Mouse (Mus musculus) stomach, embryonic 15.5 days (tissue): ENCODE measurements around the gene Tgfb1. TPM values are rescaled to one million over a fixed set of nuclear protein-coding genes. Genes with fewer than 3 reads are reported as not detected.

Source experiments
- ATAC-seq: fragments of 200-750 bp; cut with Nextera tagmentation; 2 replicates; pipeline ENCODE4 v1.8.0; 2017; ENCODE audit warnings: low read depth, moderate number of reproducible peaks, moderate TSS enrichment; ENCODE audit not compliant: insufficient read depth, low FRiP score
- H3K27ac ChIP-seq: fragments of 300-500 bp; sonication (generic); 2 replicates; pipeline ENCODE4 v1.5.1; 2015; ENCODE audit warnings: mild to moderate bottlenecking, inconsistent platforms
- H3K27me3 ChIP-seq: fragments of 300-500 bp; sonication (generic); replicated peaks from 2 replicates; pipeline ENCODE4 v1.6.1; 2015; ENCODE audit warnings: inconsistent platforms
- H3K36me3 ChIP-seq: fragments of 300-500 bp; sonication (generic); 2 replicates; pipeline ENCODE4 v1.6.1; 2015; ENCODE audit warnings: inconsistent platforms
- H3K4me1 ChIP-seq: fragments of 300-500 bp; sonication (generic); 2 replicates; pipeline ENCODE4 v1.6.1; 2015; ENCODE audit warnings: inconsistent platforms
- H3K4me2 ChIP-seq: fragments of 300-500 bp; sonication (generic); 2 replicates; pipeline ENCODE4 v1.6.1; 2015; ENCODE audit warnings: mild to moderate bottlenecking, inconsistent platforms
- H3K4me3 ChIP-seq: fragments of 300-500 bp; sonication (generic); replicated peaks from 2 replicates; pipeline ENCODE4 v1.5.1; 2015; ENCODE audit warnings: inconsistent platforms
- H3K9ac ChIP-seq: fragments of 300-500 bp; sonication (generic); 2 replicates; pipeline ENCODE4 v1.6.1; 2015; ENCODE audit warnings: inconsistent platforms
- H3K9me3 ChIP-seq: fragments of 300-500 bp; sonication (generic); 2 replicates; pipeline ENCODE4 v1.6.1; 2016; ENCODE audit warnings: inconsistent platforms
- WGBS: fragments of 180-500 bp; shearing (Covaris S2); methylation state at CpG from one replicate; pipeline ENCODE4 v1.1.7; 2015; 5-methylcytosine and 5-hydroxymethylcytosine counted together
- polyA plus RNA-seq: library from polyadenylated mRNA; unstranded; fragments of >200 nt; fragmentation: Nextera tagmentation; extraction: Ambion mirVana; gene quantifications from 2 replicates; pipeline ENCODE4 v1.2.1, GENCODE M21; 2015

Tgfb1 gene
- 3.9 and 4.1 TPM in 2 replicates for polyA plus RNA-seq

GRCm38 (mm10) chr7:25686680-25687531, at the start of gene Tgfb1:
Tgfb1 (plus strand) TSS chr7:25687002.
- Histone ChIP-seq H3K36me3 (no peaks in the 10 kb centered on the region), H3K9me3 (no peaks in the 10 kb centered on the region), H3K4me3 (peak within 1 kb of the TSS; percentile 73), H3K27ac (peak within 1 kb of the TSS; percentile 84), H3K9ac (peak within 1 kb of the TSS; percentile 71), H3K27me3 (peaks cover 6% of the 10 kb centered on the region; the same call in 1 of the 2 replicates), H3K4me1 (peaks cover 34% of the 10 kb centered on the region), H3K4me2 (peak within 1 kb of the TSS; percentile 97)
- peak; percentile 16; the same call in 1 of the 2 replicates for ATAC-seq
- WGBS: under 1% methylated on average over 65 of the region's 69 CpGs

DNA sequence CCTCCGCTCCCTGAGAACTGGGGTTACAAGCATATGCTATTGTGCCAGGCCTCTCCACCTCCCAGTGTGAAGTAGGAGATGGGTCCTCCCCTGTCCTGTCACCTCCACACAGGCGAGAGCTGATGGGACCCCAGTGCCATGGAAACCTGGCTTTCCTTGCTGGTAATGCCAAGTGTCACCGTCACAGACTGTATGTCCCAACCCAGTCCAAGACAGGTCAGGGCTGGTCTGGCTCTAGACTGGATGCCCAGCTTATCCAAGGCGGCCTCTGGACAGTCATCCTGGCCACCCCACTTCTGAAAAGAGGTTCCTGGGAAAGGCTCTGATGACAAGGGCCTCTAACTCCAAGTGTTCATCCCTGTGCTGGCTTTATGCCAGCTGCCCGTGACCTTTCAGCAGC, 49.7 kb upstream of the Tgfb1 start:
- peaks cover 6% of the 10 kb centered on the region; the same call in 1 of the 2 replicates for H3K36me3 ChIP-seq
- H3K27me3 ChIP-seq: no peaks in the 10 kb centered on the region
- WGBS: 83% methylated on average over 5 of the region's 5 CpGs
- no peak for ATAC-seq
- no peak overlapping the region for H3K9ac ChIP-seq
- H3K4me3 ChIP-seq: no peak overlapping the region
- H3K27ac ChIP-seq: no peak overlapping the region
- no peaks in the 10 kb centered on the region for H3K4me1 ChIP-seq
- H3K9me3 ChIP-seq: no peaks in the 10 kb centered on the region
- no peak overlapping the region for H3K4me2 ChIP-seq

GRCm38 (mm10) chr7:25639754-25640153, 47.0 kb upstream of the Tgfb1 start:
- no peaks in the 10 kb centered on the region for H3K4me1 ChIP-seq
- no peaks in the 10 kb centered on the region for H3K27me3 ChIP-seq
- H3K36me3 ChIP-seq: peaks cover 6% of the 10 kb centered on the region; the same call in 1 of the 2 replicates
- H3K27ac ChIP-seq: no peak overlapping the region
- WGBS: 93% methylated on average over 4 of the region's 4 CpGs
- no peak for ATAC-seq
- H3K4me2 ChIP-seq: no peak overlapping the region
- H3K9ac ChIP-seq: no peak overlapping the region
- H3K4me3 ChIP-seq: no peak overlapping the region
- H3K9me3 ChIP-seq: no peaks in the 10 kb centered on the region

GRCm38 (mm10) chr7:25644136-25644535, 42.7 kb upstream of the Tgfb1 start:
- Histone ChIP-seq H3K4me2 (no peak overlapping the region), H3K9ac (no peak overlapping the region), H3K27me3 (no peaks in the 10 kb centered on the region), H3K27ac (no peak overlapping the region), H3K4me1 (no peaks in the 10 kb centered on the region), H3K36me3 (no peaks in the 10 kb centered on the region), H3K4me3 (no peak overlapping the region), H3K9me3 (no peaks in the 10 kb centered on the region)
- no peak for ATAC-seq
- WGBS: 64% methylated on average over 10 of the region's 10 CpGs

DNA sequence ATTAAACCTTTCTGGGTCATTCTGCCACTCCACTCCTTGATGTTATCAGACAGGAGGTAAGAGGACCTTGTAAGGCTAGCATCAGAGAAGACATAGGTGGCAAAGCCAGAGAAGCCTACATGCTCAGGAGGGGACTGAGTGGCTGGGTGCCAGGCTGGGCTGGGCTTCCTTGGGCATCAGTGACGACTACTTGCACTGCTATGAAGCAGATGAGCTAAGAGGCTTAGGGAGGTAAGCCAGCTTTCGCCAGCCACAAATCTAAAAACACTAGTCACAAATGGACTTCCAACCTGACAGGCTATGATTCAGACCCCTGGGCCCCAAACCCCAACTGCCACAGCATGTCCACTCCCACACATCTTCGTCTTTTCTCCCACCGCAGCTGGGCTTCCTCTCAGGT, 42.2 kb upstream of the Tgfb1 start:
- no peaks in the 10 kb centered on the region for H3K36me3 ChIP-seq
- no peak overlapping the region for H3K4me2 ChIP-seq
- no peaks in the 10 kb centered on the region for H3K27me3 ChIP-seq
- no peak overlapping the region for H3K4me3 ChIP-seq
- no peak overlapping the region for H3K9ac ChIP-seq
- ATAC-seq: no peak
- 73% methylated on average over 4 of the region's 4 CpGs for WGBS
- H3K4me1 ChIP-seq: no peaks in the 10 kb centered on the region
- no peak overlapping the region for H3K27ac ChIP-seq
- no peaks in the 10 kb centered on the region for H3K9me3 ChIP-seq

DNA sequence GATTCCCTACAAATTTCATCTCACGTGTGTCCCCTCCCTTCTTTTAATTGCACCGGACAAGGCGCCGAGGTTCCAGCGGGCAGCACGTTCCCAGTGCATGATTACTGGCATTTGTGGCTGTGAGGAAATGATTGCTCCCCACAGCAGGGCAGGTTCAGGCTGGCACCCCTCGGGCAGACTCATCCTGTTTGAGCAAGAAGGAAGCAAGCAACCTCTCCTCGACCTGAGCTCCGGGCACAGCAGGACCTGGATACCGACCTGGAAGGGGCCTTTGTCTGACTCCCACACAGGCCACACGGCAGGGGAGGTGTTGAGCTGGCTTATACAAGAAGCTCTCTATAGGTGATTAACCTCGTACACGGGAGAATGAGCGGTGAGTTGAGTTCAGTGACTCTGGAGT, 41.7 kb upstream of the Tgfb1 start:
- 71% methylated on average over 14 of the region's 14 CpGs for WGBS
- Histone ChIP-seq H3K4me3 (no peak overlapping the region), H3K4me2 (no peak overlapping the region), H3K27ac (no peak overlapping the region), H3K4me1 (no peaks in the 10 kb centered on the region), H3K36me3 (no peaks in the 10 kb centered on the region), H3K9me3 (no peaks in the 10 kb centered on the region), H3K27me3 (no peaks in the 10 kb centered on the region), H3K9ac (no peak overlapping the region)
- ATAC-seq: no peak

GRCm38 (mm10) chr7:25647574-25648123, 39.2 kb upstream of the Tgfb1 start:
- no peak for ATAC-seq
- H3K27ac ChIP-seq: no peak overlapping the region
- no peak overlapping the region for H3K4me3 ChIP-seq
- H3K9me3 ChIP-seq: no peaks in the 10 kb centered on the region
- H3K9ac ChIP-seq: no peak overlapping the region
- no peaks in the 10 kb centered on the region for H3K4me1 ChIP-seq
- H3K36me3 ChIP-seq: no peaks in the 10 kb centered on the region
- no peak overlapping the region for H3K4me2 ChIP-seq
- 47% methylated on average over 5 of the region's 5 CpGs for WGBS
- H3K27me3 ChIP-seq: no peaks in the 10 kb centered on the region

DNA sequence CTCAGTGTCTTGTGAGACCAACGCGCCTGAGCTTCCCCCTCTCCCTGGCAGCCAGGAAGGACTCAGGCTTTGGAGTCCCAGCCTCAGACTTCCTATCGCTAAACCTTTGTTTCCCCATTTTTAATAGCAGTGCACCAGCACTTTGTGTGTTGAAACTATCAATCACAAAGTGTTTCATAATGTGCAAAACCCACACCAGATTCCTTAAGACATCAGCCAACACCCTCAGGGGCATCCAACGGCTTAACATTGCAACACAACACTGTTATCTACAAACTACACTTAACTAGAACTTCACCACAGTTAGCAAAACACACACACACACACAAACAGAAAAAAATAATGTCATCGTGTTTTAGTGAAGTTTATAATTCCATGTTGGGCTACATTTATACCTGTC, 37.0 kb upstream of the Tgfb1 start:
- H3K9ac ChIP-seq: no peak overlapping the region
- H3K27me3 ChIP-seq: no peaks in the 10 kb centered on the region
- no peak overlapping the region for H3K27ac ChIP-seq
- H3K4me1 ChIP-seq: no peaks in the 10 kb centered on the region
- H3K36me3 ChIP-seq: no peaks in the 10 kb centered on the region
- ATAC-seq: no peak
- no peak overlapping the region for H3K4me2 ChIP-seq
- no peaks in the 10 kb centered on the region for H3K9me3 ChIP-seq
- 75% methylated on average over 5 of the region's 5 CpGs for WGBS
- H3K4me3 ChIP-seq: no peak overlapping the region

DNA sequence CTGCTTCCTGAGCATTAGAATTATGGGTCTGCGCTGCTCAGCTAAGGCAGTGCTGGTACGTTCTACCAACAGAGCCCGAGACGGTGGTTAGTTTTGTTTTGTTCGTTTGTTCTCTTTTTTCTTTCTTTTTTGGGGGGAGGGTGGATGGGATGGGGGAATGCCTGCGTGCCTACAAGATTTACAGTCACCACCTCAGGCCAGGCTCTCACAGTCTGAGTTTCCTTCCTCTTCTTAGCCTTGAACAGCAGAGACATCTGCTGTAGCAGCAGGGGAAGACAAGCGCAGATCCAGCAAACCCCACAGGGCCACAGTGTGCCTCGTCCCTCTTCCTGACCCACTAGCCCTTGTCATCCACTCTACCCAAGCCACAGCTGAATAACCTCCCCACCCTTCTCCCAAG, 35.5 kb upstream of the Tgfb1 start:
- Histone ChIP-seq H3K4me2 (no peak overlapping the region), H3K9me3 (no peaks in the 10 kb centered on the region), H3K9ac (no peak overlapping the region), H3K27ac (no peak overlapping the region), H3K4me3 (no peak overlapping the region), H3K27me3 (no peaks in the 10 kb centered on the region), H3K36me3 (no peaks in the 10 kb centered on the region), H3K4me1 (no peaks in the 10 kb centered on the region)
- 89% methylated on average over 8 of the region's 8 CpGs for WGBS
- no peak for ATAC-seq

DNA sequence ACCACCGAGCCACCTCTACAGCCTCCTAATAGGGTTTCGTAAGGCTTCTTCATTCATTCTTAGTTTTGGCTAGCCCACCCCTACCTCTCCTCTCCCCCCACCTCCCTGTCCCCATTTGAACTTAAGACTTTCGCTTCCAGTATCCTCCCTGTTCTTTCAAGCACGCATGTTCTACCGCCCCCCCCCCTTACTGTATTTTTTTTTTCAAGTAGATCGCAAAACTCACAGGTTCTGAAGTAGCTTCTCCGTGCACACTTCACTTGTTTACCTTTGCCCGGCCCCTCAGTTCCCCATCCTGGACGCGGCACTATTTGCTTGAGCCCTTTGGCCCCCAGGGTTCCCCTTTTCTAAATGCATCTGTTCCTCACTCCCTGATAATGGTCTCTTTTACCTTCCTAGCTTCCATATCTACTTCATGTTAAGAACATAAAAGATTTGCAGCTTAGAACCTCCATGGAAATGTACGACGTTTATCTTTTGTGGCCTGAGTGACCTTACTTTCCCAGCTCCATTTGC, 34.5 kb upstream of the Tgfb1 start:
- WGBS: 71% methylated on average over 12 of the region's 12 CpGs
- no peaks in the 10 kb centered on the region for H3K9me3 ChIP-seq
- ATAC-seq: no peak
- no peak overlapping the region for H3K9ac ChIP-seq
- H3K4me1 ChIP-seq: no peaks in the 10 kb centered on the region
- no peak overlapping the region for H3K4me2 ChIP-seq
- no peak overlapping the region for H3K4me3 ChIP-seq
- H3K27ac ChIP-seq: no peak overlapping the region
- H3K36me3 ChIP-seq: no peaks in the 10 kb centered on the region
- no peaks in the 10 kb centered on the region for H3K27me3 ChIP-seq

- Histone ChIP-seq H3K9me3 (no peaks in the 10 kb centered on the region), H3K9ac (no peak overlapping the region), H3K4me3 (no peak overlapping the region), H3K4me2 (no peak overlapping the region), H3K36me3 (no peaks in the 10 kb centered on the region), H3K27ac (no peak overlapping the region), H3K27me3 (no peaks in the 10 kb centered on the region), H3K4me1 (peaks cover 11% of the 10 kb centered on the region)
- 68% methylated on average over 11 of the region's 11 CpGs for WGBS
- ATAC-seq: no peak
Measured at GRCm38 (mm10) chr7:25655601-25656428, 31.0 kb upstream of the Tgfb1 start.
